19 mouse cellular contexts compared by ENCODE assay signal in the genomic region with DNA sequence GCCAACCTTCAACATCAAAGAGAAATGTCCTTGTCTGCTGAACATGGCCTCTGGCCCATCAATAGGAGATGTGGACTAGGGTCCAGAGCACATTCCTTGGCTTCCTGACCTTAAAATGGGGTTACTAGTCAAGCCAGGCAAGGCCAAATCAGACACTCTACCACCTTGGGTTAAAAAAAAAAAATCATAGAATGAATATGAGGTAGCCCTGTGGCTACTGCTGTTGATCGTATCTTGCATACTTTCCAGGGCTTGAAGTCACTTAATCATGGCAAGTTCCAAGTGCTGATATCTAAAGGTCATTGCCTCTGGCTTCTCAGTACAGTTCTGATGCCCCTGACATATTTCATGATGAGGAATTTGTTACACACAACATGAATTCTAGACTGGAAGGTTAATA.
A peak's percentile ranks its signal among the peaks of the same experiment; 100 is the strongest.
DNase-seq lines count a peak whose midpoint lies in the region; ATAC-seq and TF ChIP-seq lines count a peak whose summit lies in the region.
"Had no signal": no experiment of that assay in that cellular context is flagged by ENCODE, and none has a peak within 500 bp of the region (broad histone marks: within the 10 kb centered on the region; RNA-seq: fewer than 3 reads in every experiment).

No protein-coding gene starts in this region.

- peaks cover 13% of the 10 kb centered on the region for H3K36me3 ChIP-seq in heart, embryonic 12.5 days
- H3K36me3 ChIP-seq in heart, postnatal 0 days (replicated peaks; ENCODE audit: control insufficient read depth, insufficient read depth, low read length): no peaks in the 10 kb centered on the region; the same call in 1 of the 2 replicates
- H3K36me3 ChIP-seq: embryonic facial prominence, embryonic 12.5 days; forebrain, embryonic 15.5 days had no signal

- 57% methylated on average over 1 of the region's 1 CpGs for WGBS in heart, embryonic 12.5 days
- WGBS in heart, postnatal 0 days: 57% methylated on average over 1 of the region's 1 CpGs

- H3K4me2 ChIP-seq in heart, embryonic 12.5 days: no peak overlapping the region
- H3K4me2 ChIP-seq in heart, postnatal 0 days (ENCODE audit: low read depth, low read length): no peak overlapping the region
- H3K4me2 ChIP-seq: embryonic facial prominence, embryonic 12.5 days; forebrain, embryonic 15.5 days; hindbrain, embryonic 13.5 days had no signal

- no peak overlapping the region for H3K9ac ChIP-seq in heart, embryonic 12.5 days
- no peak overlapping the region for H3K9ac ChIP-seq in heart, postnatal 0 days (replicated peaks; ENCODE audit: low read depth, low read length)
- H3K9ac ChIP-seq: embryonic facial prominence, embryonic 12.5 days; forebrain, embryonic 15.5 days; hindbrain, embryonic 13.5 days had no signal

- H3K4me3 ChIP-seq in heart, embryonic 12.5 days: no peak overlapping the region
- H3K4me3 ChIP-seq in heart, postnatal 0 days (ENCODE audit: low read depth, low read length): no peak overlapping the region
- H3K4me3 ChIP-seq: embryonic facial prominence, embryonic 12.5 days; forebrain, embryonic 15.5 days; hindbrain, embryonic 13.5 days had no signal

- no peak for TF ChIP-seq CTCF in heart, postnatal 0 days (IDR thresholded peaks at IDR 0.05; ENCODE audit: low read depth)

- peak overlapping the region; percentile 59; the same call in 1 of the 2 replicates for H3K27ac ChIP-seq in heart, embryonic 12.5 days (ENCODE audit: poor library complexity, severe bottlenecking)
- peak overlapping the region; percentile 63; the same call in 1 of the 2 replicates for H3K27ac ChIP-seq in heart, postnatal 0 days (ENCODE audit: low read depth)
- H3K27ac ChIP-seq: embryonic facial prominence, embryonic 12.5 days; forebrain, embryonic 15.5 days; hindbrain, embryonic 13.5 days; hindbrain, postnatal 0 days had no signal

- DNase-seq in adrenal gland, adult 8-10 months: peak; percentile 38
- DNase-seq in adrenal gland, postnatal 36 days: no peak
- DNase-seq in heart, postnatal 36 days: no peak
- DNase-seq in heart, postnatal 0 days (ENCODE audit: low spot score): no peak
- no peak for DNase-seq in heart, adult 8-10 months (ENCODE audit: low spot score)
- DNase-seq: cerebellum, adult 11-12 months; cerebellum, adult 9-10 months; cerebellum, postnatal 25 days; gastrocnemius, postnatal 10 days; kidney, adult 11 months; kidney, adult 9 months had no signal

- H3K9me3 ChIP-seq in heart, embryonic 12.5 days (replicated peaks): no peaks in the 10 kb centered on the region
- H3K9me3 ChIP-seq in heart, postnatal 0 days (replicated peaks; ENCODE audit: control insufficient read depth, low read length): no peaks in the 10 kb centered on the region
- H3K9me3 ChIP-seq: embryonic facial prominence, embryonic 12.5 days; forebrain, embryonic 15.5 days; hindbrain, embryonic 13.5 days had no signal

- H3K27me3 ChIP-seq in heart, embryonic 12.5 days (replicated peaks): no peaks in the 10 kb centered on the region
- no peaks in the 10 kb centered on the region for H3K27me3 ChIP-seq in heart, postnatal 0 days (ENCODE audit: control insufficient read depth, insufficient read depth, low read length)
- H3K27me3 ChIP-seq: CH12.LX; embryonic facial prominence, embryonic 12.5 days; forebrain, embryonic 15.5 days; hindbrain, embryonic 13.5 days had no signal

- intact Hi-C loops in heart, postnatal 36 days (cut with DNase I): no loop called here

- TF ChIP-seq EP300 in heart, postnatal 0 days (IDR thresholded peaks at IDR 0.05; ENCODE audit: low read depth): no peak

- peaks cover 51% of the 10 kb centered on the region for H3K4me1 ChIP-seq in heart, embryonic 12.5 days (replicated peaks)
- peaks cover 14% of the 10 kb centered on the region for H3K4me1 ChIP-seq in heart, postnatal 0 days (ENCODE audit: control insufficient read depth, insufficient read depth)

- ATAC-seq in heart, embryonic 12.5 days (ENCODE audit: insufficient number of reproducible peaks, low FRiP score): no peak
- ATAC-seq in heart, postnatal 0 days (ENCODE audit: insufficient read depth, low read depth): no peak
- ATAC-seq: activated CD4-positive, CD25-positive, alpha-beta regulatory T cell, adult 4 months; hindbrain, postnatal 0 days; Patski had no signal
